Mouse (Mus musculus) C2C12 (cell line): Measurements from ENCODE around the gene Ttll11.

ENCODE experiments used
- CTCF ChIP-seq: IDR thresholded peaks from one replicate; pipeline ENCODE4 v1.5.1; 2011; ENCODE audit not compliant: control insufficient read depth, insufficient read depth, insufficient read length
- USF1 ChIP-seq: IDR thresholded peaks from one replicate; pipeline ENCODE4 v1.6.1; 2011; ENCODE audit warnings: low read depth, mild to moderate bottlenecking, control low read depth, moderate library complexity

DNA sequence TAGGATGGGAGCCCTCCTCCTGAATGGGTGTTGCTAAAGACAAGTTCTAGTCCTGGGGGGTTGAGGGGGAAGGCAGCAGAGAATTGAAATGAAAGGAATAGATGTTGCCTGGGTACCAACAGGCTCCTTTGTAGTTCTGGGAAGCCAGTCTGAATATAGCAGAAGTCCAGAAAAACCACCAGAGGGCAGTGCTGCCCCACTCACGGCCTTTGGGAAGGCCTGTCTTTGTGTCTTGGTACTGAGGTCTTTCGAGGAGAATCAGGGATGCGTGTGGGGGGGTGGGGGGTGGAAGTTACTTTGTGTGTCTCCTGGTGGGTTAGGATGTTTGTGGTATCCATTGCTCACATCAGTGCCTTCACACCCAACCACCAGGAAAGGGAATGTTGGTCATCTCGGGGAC lies 29.7 kb upstream of the Ttll11 start:
- TF ChIP-seq CTCF (peak; percentile 44), USF1 (no peak)
